Mouse (Mus musculus): Measurements from ENCODE around the gene Lcn9.

DNA sequence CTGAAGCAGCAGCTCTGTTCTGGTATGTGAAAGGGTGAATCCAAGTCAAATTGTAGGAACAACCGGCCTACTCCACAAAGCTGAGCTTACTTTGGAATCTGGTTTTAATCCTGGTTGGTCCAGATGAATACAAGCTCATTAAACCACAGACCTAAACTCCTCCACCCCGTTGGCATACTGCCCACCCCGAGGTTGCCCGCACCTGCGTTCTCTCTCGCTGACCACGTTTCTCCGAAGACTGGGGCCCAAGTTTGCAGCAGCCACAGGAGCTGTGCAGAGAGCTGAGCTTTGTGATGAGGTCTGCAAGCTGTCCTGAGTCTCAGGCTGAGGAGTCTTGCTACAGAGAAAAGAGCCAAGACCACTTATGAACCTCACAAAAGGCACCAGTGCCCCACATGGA, 23.6 kb downstream of the Lcn9 start:
- TF ChIP-seq GATA1 (IDR thresholded peaks at IDR 0.05; ENCODE audit: low read length), result no peak
- no peak for TF ChIP-seq TAL1 (IDR thresholded peaks at IDR 0.05; ENCODE audit: low read length)

All from erythroblast, embryonic 14.5 days (primary cell).